Mouse (Mus musculus) forelimb bud, embryonic 11.5 days (tissue): ENCODE results near the gene Amotl2.
A peak's percentile ranks its signal among the peaks of the same experiment; 100 is the strongest.

Source experiments
- DNase-seq: peaks from one replicate; pipeline ENCODE4 v3.0.0-alpha.2; 2012; ENCODE audit warnings: low read depth, low spot score

Amotl2 gene

DNA sequence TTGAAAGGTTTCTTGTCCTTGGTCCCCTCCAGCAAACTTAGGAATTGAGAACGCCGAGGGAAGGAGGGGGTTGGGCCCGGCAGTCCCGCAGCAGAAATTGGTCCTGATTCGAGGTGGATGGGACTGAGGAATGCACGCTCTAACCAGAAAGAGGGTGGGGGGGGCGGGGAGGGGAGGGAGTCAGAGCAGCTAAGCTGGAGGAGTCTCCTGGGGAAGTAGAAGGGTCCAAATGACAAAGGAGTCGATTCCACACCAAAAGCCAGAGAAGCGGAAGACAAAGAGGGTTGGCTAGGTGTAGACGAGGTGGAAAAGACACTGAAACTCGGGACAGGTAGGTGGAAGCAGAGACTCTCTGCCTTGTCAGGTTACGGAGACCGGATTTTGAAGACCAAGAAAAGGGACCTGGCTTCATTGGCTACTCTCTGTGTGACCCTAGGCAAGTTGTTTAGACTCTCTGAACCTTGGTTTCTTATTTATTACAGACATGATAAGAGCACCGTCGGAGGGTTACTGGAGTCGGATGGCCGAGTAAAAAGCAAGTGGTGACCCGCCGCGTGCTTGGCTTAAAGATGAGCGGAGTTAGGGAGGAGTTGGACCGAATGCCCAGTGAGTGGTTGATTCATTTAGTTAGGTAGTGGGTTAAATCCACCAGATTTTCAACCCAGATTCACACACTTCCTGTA is at the start of gene Amotl2:
TSS of gene Amotl2 (plus strand) at position 192 of the 683 bp plus-strand sequence.
- no peak for DNase-seq

DNA sequence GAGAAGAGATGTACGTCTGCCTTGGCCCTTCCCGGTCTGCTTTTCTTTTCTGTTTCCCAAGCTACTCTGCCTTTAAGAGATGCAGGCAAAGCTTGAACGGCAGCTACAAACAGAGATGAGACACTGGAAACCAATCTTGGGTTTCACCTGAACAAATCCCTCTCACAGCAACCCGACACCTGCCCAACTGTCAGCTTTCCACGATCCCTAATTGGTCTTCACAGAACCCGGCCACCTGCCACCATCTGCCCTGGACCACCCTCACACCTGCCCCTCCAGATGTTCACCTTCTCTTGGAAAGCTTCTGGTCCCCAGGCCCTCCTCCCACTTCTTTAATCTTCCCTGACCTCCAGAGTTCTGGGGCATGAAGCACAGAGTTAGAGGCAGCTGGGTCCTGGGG is 48.4 kb upstream of the Amotl2 start:
- no peak for DNase-seq

DNA sequence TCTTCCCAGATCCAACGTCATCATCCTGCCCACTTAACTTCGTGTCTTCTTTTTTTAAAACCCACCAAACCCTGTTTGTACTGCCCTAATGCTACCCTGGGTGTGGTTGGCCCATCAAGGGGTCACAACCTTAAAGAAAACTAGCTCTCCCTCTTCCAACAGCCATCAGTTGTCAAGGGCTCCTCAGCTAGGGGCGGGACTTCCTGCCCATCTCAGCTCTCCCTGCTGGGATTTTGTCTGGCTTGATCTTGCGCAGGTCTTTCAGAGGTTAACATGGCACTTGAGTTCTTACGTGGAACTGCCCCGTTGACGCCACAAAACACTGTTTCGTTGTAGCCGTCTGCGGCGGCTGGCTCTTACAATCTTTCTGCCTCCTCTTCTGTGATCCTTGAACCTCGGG is 47.6 kb upstream of the Amotl2 start:
- no peak for DNase-seq

DNA sequence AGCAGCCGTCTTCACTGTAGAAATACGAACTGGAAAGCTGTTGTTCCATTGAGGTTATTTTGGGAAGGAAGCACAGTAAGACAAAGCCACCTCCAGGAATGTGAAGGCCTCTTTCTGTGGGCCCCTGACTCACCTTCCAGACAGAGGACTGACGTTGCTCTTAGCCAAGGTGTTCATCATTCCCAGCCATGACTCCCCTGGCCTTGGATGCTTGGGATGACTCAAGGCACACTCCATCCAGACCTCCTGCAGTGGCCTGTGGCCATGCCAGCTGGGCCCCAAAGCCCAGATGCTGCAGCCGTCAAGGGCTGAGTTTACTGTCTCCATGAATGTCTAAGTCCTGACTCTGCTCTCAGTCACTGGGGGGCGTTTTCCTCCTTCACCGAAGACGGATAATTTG is 43.1 kb upstream of the Amotl2 start:
- no peak for DNase-seq

DNA sequence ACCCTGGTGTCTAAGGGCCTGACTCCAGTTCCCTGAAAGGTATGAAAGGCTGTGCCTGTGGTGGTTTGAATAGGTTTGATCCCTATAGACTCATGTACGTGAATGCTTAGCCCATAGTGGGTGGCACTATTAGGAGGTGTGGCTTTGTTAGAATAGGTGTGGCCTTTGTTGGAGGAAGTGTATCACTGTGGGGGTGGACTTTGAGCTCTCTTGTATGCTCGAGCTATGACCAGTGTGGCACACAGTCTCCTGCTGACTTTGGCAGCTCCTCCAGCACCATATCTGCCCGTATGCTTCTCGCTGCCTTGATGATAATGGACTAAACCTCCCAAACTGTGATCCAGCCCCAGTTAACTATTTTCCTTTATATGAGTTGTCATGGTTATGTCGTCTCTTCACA is 40.5 kb upstream of the Amotl2 start:
- no peak for DNase-seq

DNA sequence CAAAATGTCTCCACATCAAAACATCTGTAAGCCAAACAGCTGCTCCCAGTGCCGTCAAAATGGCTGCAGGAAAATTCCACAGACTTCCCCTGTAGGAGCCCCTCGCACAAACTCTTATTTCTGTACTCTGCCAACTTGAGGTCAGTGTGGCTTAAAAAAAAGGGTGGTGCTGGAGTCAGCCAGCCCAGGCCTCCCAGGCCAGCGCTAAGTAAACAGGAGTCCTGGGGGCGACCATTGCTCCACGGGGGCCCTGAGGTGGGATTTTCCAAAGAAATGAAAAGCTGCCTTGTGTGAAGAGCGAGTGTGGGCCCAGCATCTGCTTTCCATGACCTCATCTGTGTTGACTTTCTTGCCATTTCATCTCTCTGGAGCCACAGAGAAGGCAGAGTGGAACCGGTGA is 35.0 kb upstream of the Amotl2 start:
- no peak for DNase-seq

DNA sequence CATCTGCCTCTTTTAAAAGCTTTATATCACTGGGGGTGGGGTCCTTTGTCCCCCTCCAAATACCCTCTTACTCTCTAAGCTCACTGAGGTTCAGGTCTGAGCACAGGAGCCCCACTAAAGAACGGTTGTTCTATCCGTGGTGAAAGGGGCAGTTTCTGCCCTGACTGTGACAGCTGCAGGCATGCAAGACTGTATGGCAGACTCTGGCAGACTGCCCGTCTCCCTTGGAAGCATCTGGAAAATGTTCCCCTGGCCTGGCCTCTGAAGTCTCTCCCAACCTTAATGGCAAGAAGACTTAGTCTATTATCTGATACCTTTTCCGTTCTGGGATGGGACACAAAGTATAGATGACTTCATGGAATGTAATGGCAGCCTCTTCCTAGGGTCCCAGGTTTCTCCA is 28.5 kb upstream of the Amotl2 start:
- DNase-seq: no peak

DNA sequence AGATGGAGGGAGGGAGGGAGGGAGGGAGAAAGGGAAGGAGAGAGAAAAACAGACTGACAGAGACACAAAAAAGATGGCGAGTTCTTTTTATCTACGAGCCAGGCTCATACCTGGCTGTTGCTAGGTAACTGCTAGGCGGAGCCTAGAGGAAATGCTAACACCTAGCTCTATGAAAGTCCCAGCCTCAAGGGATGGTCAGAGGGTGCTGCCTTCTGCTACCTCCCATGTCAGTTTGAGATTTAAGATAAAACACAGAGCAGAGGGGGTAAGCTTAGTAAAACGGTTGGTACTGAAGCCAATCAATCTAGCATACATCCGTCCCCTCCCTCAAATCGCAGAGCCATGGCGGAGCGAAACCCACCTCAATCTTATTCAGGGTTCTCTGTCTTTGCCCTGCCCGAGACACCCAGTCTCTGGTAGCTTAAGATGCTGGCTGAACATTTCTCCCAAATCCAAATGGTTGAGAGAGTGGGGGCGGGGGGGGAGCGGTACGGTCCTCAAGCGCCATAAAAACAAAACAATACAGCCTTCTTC is 27.0 kb upstream of the Amotl2 start:
- no peak for DNase-seq

DNA sequence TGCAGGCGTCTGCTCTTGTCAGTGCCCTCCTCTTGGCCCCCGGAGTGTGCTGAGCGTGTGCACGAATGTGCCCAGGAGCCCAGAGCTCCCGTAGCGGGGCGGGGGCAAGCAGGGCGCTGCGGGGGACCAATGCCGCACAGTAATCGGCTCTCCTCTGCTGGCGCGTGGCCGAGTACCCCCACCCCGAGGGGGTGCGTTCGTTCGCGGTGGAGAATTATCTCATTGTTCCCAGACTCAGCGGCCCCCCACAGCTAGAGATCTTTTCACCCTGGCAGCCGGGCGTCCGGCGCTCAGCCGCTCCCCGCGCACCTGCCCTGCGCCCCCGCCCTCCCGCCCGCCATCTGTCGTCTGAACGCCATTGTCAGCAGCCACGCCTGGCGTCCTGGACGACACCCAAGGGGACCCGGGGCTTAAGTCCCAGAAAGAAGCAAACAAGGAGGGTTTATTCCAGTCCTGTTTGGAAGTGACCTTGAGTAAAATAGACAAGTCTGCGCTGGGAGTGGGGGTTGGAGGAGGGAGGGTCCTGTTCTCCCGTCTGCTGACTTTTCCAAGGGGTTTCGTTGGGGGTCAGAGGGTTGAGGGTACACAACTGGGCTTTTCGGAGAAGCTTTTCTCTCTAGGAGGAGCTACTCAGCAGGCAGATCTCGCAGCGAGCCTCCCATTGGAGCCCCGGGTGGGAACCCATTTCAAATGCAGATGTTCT is 26.4 kb upstream of the Amotl2 start:
- no peak for DNase-seq

DNA sequence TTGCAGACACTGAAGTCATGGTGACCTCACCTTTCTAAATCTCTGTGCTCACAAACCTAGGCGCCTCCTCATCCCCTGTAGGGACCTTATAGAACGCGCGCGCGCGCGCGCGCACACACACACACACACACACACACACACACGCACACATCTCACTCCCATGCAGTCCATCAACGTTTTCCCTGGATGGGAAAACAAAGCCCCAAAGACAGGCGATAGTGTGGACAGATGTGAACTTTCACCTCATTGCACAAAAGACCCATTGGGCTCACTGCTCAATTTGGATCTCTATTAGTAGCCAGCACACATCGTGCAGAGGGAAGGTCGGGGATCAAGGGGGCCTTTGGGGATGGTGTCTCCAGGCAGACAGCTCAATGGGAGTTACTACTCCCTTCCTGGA is 25.6 kb upstream of the Amotl2 start:
- no peak for DNase-seq

DNA sequence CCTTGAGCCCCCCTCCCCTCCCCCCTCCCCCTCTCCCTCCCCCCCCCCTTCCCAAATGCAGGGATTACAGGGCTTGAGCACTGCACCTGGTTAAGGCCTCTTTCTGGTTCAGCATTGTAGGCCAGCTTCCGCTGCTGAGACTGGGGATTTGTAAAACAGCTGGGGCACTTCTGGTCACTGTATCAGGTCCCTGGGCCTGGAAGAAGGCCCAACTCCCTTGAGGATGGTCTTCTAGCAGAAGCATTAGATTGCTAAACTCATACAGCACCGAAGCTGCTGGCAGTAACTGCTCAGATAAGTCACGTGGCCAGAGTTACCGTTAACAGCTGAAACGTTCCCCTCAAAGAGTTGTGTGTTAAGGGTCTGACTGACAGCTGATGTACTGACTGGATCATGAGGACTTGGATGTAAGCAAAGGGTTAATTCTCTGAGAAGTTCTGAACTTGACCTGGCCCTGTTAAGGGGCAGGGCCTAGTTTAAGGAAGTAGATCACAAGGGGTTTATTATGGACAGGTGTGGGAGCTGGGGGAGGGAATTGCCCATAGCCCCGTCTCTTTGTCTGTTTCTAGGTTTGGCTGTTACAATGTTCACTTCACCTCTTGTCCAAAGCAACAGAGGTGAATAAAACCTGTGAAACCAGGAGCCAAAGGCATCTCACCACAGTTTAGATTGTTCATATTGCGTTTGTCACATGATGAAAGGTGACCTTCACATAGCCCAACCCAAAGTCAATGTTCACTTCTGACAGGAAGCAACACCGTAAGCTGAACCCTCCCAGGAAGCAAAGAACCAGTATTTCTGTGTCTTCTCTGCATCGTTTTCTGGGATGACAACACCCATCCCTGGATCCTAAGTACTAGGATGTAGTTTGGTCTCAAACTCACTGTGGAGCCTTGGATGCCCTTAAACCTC is 23.7 kb upstream of the Amotl2 start:
- DNase-seq: no peak

DNA sequence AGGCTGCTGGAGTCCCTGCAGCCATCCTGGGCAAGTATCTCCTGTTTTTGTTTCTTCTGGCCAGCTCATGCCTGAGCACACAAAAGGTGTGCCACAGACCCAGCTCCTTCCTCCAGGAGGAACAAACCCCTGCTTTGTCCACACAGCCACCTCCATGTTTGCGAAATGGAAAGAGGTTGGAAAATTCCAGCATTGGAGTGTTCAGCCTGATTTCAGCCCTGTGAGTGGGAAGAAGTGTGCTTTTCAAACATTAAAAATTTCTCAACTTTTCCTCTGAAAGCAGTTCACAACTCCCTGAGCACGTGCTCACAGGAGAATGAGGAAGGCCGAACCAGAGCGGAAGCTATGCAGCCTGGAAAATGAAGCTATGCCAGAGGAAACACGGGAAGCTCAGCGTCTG is 15.4 kb upstream of the Amotl2 start:
- DNase-seq: no peak

DNA sequence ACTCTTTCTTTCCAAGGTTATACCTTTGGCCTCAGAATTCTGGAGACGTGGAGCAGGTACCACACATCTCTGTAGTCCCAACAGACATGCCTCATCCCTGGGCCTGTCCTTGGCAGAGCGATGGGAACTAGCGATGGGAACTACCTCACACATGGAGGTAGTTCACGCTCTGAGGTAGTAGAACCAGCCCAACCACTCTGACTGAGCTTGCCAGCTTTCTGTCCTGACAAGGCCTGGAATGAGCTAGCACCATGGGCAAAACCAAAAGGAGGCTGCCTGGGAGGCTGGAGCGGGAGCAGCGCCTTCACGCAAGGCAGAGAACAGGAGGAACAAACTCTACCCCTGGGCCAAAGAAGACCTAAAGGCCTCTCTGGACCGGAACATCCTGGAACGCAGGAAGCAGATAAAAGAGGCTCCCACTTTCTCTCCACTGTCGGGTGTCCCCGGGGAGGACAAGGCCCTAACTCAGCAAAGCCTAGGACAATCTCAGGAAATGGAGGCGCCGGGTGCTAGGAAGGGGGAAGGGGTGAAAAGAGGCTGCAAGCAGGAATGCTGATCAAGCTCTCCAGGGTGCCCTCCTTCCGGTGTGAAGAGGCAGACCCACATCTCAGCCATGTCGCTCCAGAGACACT is 6.9 kb upstream of the Amotl2 start:
- DNase-seq: no peak

DNA sequence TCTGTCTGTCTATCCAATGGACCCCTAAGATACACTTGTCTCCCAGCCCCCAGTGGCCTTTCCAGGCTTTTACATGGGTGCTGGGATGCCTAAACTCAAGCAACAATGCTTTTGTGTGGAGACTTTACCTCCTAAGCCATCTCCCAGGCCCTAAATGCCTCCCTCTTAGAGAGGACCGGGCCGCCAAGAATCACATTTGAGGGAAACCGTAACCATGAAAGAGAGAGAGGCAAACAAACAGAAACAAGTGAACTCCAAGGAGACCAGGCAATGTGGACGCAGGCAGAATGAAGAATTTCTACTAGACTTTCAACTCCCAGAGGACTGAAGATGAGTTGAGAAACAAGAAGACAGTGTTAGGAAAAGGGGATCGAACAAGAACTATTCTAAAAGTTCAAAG is 6.0 kb upstream of the Amotl2 start:
- DNase-seq: no peak

DNA sequence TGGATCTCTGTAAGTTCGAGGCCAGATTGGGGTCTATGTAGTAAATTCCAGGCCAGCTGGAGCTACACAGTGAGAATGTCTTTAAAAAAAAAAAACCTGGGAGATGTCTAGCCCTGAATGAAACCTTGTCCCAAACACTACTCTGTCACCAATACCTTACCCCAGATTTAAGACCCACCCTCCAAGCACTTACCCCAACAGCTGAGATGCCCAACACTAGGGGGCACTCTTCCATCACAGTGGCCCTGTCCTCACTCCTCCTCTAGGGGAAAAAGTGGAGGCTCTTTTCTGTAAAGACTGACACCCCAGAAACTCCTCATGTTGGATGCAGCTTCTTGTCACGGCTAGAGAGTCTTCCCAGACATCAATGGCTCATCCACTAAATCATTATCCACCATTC is 2.7 kb upstream of the Amotl2 start:
- no peak for DNase-seq

DNA sequence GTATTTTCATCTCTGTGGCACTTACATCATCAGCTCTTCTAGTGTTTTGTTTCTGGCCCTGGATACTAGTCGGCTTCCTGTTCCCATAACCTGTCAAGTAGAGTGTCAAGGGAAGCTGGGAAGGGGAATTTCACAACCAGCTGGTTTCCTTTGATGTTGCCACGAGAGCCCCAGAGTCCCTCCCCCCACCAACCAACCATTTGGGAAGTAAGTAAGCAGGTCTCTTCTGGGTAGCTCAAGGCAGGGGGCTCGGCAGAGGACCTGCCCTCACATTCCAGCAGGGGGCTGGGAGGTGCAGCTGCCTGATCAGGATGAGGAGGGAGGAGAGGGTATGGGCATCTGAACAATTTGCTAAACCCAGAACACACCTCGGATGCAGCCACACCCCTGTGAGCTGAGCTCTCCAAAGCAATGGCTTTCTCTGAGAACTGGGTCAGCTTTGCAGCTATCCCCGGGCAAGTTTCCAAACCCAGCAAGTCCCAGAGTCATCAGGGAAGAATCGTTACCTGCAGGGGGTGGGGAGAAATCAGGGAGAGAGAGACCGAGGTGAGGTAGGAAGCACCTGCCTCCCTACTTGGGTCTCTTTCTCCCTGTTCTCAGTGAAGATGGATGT is 1.5 kb upstream of the Amotl2 start:
- peak; percentile 70 for DNase-seq

DNA sequence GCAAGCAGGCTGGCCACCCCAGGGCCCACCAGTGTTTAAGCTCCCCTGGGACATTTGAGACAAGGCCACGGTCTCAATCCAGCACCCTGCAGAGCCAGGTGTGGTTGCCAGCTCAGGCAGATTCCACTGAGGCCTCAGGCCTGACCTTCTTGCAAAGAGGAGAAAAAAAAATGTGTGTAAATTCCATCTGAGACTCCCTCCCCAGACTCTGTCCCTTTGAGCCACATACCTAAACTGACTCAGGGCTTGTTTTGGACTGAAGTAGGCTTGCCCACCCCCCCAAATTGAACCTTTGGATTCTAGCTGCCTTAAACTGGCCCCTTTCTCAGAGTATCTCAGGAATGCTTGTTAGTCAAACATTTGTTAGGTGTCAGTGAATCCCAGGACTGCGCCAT is 969 bp upstream of the Amotl2 start:
- no peak for DNase-seq

DNA sequence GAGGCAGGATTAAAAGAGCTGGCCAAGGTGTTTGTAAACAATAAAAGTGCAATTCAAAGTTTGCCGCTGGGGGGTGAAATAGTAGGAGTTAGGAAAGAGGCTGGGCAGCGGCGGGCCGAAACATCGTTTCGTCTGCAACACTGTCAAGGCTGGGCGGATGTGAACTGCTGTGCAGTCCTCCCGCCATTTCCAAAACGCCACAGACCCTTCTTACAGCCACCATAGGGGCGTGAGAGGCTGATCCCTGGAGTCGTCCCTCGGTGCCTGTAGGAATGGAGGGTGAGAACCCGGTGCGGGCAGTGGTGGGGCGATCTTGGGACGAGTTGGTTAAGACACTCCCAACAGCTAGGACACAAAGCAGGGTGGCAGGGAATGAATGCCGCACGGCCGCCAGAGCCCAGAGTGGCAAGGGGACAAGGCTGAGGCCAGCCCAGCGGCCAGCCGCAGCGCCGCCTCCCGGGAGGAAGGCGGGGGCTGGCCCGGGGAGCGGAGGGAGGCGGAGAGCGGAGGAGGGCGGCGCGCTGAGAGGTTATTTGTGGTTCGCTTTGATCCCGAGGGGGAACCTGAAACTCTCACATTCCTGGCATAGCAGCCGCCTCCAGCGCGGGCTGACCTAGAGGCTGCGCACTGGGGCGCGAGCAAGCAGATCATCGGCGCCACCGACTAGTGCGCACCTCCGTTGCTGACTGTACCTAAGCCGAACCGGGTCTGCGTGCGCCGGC is 853 bp downstream of the Amotl2 start:
- peak; percentile 97 for DNase-seq

DNA sequence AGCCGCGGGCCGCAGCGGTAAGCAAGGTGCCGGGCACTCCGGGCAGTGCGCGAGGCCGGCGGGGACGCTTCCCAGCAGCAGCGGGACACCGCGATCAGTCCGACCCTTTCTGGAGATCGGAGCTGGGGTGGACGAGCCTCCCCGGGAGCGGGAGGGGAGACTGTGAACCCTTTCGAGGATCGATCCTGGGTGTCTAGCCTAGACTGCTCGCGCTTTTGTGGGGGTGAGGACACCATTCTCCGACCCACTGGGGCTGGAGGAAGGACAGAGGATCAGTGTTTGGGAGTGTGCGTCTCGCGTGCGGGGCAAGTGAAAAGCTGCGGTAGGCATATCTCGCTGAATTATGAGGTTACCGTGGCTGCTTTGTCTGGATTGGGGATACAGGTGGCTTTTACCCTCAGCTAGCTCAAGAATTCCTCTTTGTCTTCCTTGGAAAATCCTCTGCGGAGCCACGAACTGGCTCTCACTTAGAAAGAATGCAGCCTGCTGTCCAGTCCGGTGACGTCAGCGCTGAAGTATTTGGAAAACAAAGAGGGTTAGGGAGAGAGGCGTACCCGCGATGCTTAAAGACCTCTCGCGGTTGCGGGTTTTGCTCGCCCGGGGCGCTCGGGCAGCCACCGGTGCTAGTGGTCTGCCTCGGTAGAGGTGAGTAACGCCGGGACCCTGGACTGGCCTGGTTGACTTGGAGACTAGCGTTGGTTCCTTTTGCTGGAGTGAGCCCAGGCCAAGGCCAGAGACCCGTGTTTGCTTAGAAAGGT is 1.6 kb downstream of the Amotl2 start:
- DNase-seq: peak; percentile 94

DNA sequence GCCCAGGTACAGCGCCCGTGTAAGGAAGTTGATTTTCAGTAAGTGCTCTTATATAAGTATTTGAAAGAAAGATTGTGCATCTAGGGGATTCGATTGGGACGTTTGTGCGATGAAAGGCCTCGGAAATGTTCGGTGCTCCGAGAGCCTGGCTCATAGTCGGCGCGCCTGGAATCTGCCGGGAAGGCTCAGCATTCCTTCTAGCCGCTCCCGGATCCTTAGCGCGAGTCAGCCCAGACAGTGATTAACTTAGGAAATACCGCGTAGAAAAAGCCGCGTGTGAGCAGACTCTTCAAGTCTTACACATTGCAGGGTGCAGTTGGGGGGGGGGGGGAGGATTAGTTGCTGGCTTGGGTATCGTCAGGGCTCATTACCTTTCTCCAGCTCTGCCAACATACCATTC is 2.2 kb downstream of the Amotl2 start:
- no peak for DNase-seq
